Comparison of ENCODE assay signal across 10 mouse cellular contexts in the genomic region with DNA sequence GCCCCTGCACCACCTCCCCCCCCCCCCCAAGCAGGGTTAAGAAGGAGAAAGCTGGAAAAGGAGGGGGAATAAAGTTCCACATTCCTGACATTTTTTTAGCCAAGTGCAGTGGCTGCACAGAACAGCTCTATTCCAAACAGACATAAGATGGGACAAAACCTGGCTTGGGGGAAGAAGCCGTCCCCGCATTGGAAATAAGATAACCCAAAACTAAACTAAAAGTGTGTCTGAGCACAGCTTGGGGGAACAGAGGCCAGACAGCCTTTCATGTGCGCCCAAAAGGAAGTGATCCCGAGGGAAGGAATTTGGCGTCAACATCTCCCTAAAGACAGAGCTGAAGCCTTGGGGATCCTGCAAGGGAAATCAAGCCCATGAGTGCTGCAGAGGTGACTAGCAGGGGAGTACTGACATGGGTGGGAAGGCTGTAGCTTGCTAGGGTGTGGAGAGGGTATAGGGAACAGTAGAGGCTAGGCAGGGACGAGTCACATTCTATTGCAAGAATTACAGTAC. TPM values are rescaled to one million over a fixed set of nuclear protein-coding genes. Genes with fewer than 3 reads are reported as not detected.
DNase-seq lines count a peak whose midpoint lies in the region; ATAC-seq lines count a peak whose summit lies in the region.
"Had no signal": no experiment of that assay in that cellular context is flagged by ENCODE, and none has a peak within 500 bp of the region (broad histone marks: within the 10 kb centered on the region; RNA-seq: fewer than 3 reads in every experiment).

No protein-coding gene starts in this region.

- peaks cover 18% of the 10 kb centered on the region for H3K4me1 ChIP-seq in hindbrain, embryonic 14.5 days (replicated peaks; ENCODE audit: control insufficient read depth, insufficient read depth, low read length)
- peaks cover 41% of the 10 kb centered on the region for H3K4me1 ChIP-seq in midbrain, embryonic 13.5 days (replicated peaks)

- peak overlapping the region; percentile 75 for H3K4me2 ChIP-seq in hindbrain, embryonic 14.5 days (replicated peaks)
- peak overlapping the region; percentile 73 for H3K4me2 ChIP-seq in midbrain, embryonic 13.5 days (replicated peaks)

- ATAC-seq in hindbrain, embryonic 14.5 days (ENCODE audit: low FRiP score), result no peak
- no peak for ATAC-seq in midbrain, embryonic 13.5 days

- no peaks in the 10 kb centered on the region for H3K36me3 ChIP-seq in hindbrain, embryonic 14.5 days (replicated peaks; ENCODE audit: control insufficient read depth, insufficient read depth)
- no peaks in the 10 kb centered on the region for H3K36me3 ChIP-seq in midbrain, embryonic 13.5 days

- 12% methylated on average over 6 of the region's 6 CpGs for WGBS in hindbrain, embryonic 14.5 days
- WGBS in midbrain, embryonic 13.5 days, result 14% methylated on average over 6 of the region's 6 CpGs

- peak overlapping the region; percentile 43 for H3K27ac ChIP-seq in hindbrain, embryonic 14.5 days
- 0 out of 2 replicates have a peak overlapping the region, but pooled peaks have one; percentile 20 for H3K27ac ChIP-seq in midbrain, embryonic 13.5 days
- H3K27ac ChIP-seq: macrophage had no signal

- peak; percentile 95 for DNase-seq in heart, adult 11 months
- no peak for DNase-seq in heart, postnatal 14 days
- peak; percentile 20 for DNase-seq in ZHBTc4 (ENCODE audit: low read depth, low spot score)
- no peak for DNase-seq in hindbrain, embryonic 14.5 days (ENCODE audit: low spot score)
- no peak for DNase-seq in right cerebral cortex, postnatal 25 days
- DNase-seq in ovary, postnatal 14 days (ENCODE audit: low spot score), result no peak
- no peak for DNase-seq in gastrocnemius, postnatal 10 days
- DNase-seq: thymus, adult 18-20 months had no signal

- H3K27me3 ChIP-seq in hindbrain, embryonic 14.5 days (ENCODE audit: control insufficient read depth, insufficient read depth, low read length), result no peaks in the 10 kb centered on the region
- peaks cover 8% of the 10 kb centered on the region; the same call in 1 of the 2 replicates for H3K27me3 ChIP-seq in midbrain, embryonic 13.5 days

- intact Hi-C loops in heart, postnatal 14 days (cut with DNase I), result loop anchor here (5.0 kb wide), 4 partner anchors 64 to 259 kb away; no protein-coding TSS in a partner anchor

- H3K9me3 ChIP-seq in hindbrain, embryonic 14.5 days (ENCODE audit: control insufficient read depth, low read length), result no peaks in the 10 kb centered on the region
- H3K9me3 ChIP-seq in midbrain, embryonic 13.5 days, result no peaks in the 10 kb centered on the region

- H3K4me3 ChIP-seq in hindbrain, embryonic 14.5 days (replicated peaks; ENCODE audit: low read length), result no peak overlapping the region
- no peak overlapping the region for H3K4me3 ChIP-seq in midbrain, embryonic 13.5 days (replicated peaks)

- H3K9ac ChIP-seq in hindbrain, embryonic 14.5 days, result peak overlapping the region; percentile 16; the same call in 1 of the 2 replicates
- H3K9ac ChIP-seq in midbrain, embryonic 13.5 days (replicated peaks), result no peak overlapping the region

RNA-seq across cellular contexts. Expression of gene Tram2, which starts 3.0 kb away (rescaled TPM):
- 1 to 10 TPM; 8.7 to 9.2 TPM for total RNA-seq in heart, postnatal 14 days (2021)
- 2.6 and 2.8 TPM in 2 replicates for polyA plus RNA-seq in hindbrain, embryonic 14.5 days (2014; fragmentation: Nextera tagmentation; extraction: Ambion mirVana)
- 2.2 and 2.5 TPM in 2 replicates for polyA plus RNA-seq in midbrain, embryonic 13.5 days (2015; fragmentation: Nextera tagmentation; extraction: Ambion mirVana)
- total RNA-seq in gastrocnemius, postnatal 10 days (2021), result 10 to 100 TPM; 10.6 to 19.5 TPM

Comparison
In these comparisons a context has a peak if more than half of its experiments do, and no peak if none do; other contexts are left out.
1. DNase-seq: peak in heart, adult 11 months (single experiment) and ZHBTc4 (single experiment); none in heart, postnatal 14 days (0 of 2), hindbrain, embryonic 14.5 days (single experiment), right cerebral cortex, postnatal 25 days (single experiment), ovary, postnatal 14 days (single experiment) and gastrocnemius, postnatal 10 days (single experiment).